9 mouse cellular contexts compared by ENCODE assay signal in genomic region chr6:48178360-48179120, GRCm38 (mm10).
A peak's percentile ranks its signal among the peaks of the same experiment; 100 is the strongest.
DNase-seq lines count a peak whose midpoint lies in the region; ATAC-seq and TF ChIP-seq lines count a peak whose summit lies in the region.
"Had no signal": no experiment of that assay in that cellular context is flagged by ENCODE, and none has a peak within 500 bp of the region (broad histone marks: within the 10 kb centered on the region; RNA-seq: fewer than 3 reads in every experiment).

No protein-coding gene starts in this region.

- H3K9ac ChIP-seq in midbrain, embryonic 15.5 days = no peak overlapping the region; the same call in 1 of the 2 replicates
- no peak overlapping the region for H3K9ac ChIP-seq in heart, adult 2 months (ENCODE audit: low read depth, low read length)

- H3K27ac ChIP-seq in hindbrain, embryonic 10.5 days = peak overlapping the region; percentile 81
- H3K27ac ChIP-seq in midbrain, embryonic 15.5 days = no peak overlapping the region
- no peak overlapping the region for H3K27ac ChIP-seq in heart, adult 2 months
- H3K27ac ChIP-seq: macrophage had no signal

- TF ChIP-seq CTCF in heart, adult 2 months (IDR thresholded peaks at IDR 0.05) = no peak

- no peak overlapping the region for H3K4me2 ChIP-seq in midbrain, embryonic 15.5 days

- H3K9me3 ChIP-seq in hindbrain, embryonic 10.5 days = no peaks in the 10 kb centered on the region
- no peaks in the 10 kb centered on the region for H3K9me3 ChIP-seq in midbrain, embryonic 15.5 days

- no peak for TF ChIP-seq POLR2A in heart, adult 2 months (IDR thresholded peaks at IDR 0.05; ENCODE audit: insufficient read depth, low read depth, low read length)

- H3K36me3 ChIP-seq in hindbrain, embryonic 10.5 days = no peaks in the 10 kb centered on the region
- H3K36me3 ChIP-seq in midbrain, embryonic 15.5 days (replicated peaks) = no peaks in the 10 kb centered on the region
- H3K36me3 ChIP-seq in heart, adult 2 months (ENCODE audit: control insufficient read depth, insufficient read depth, low read length) = no peaks in the 10 kb centered on the region

- H3K27me3 ChIP-seq in hindbrain, embryonic 10.5 days (ENCODE audit: insufficient read depth, poor library complexity, severe bottlenecking) = no peaks in the 10 kb centered on the region
- H3K27me3 ChIP-seq in midbrain, embryonic 15.5 days (replicated peaks) = no peaks in the 10 kb centered on the region
- H3K27me3 ChIP-seq in heart, adult 2 months (ENCODE audit: control insufficient read depth, insufficient read depth, low read length) = no peaks in the 10 kb centered on the region

- H3K4me3 ChIP-seq in hindbrain, embryonic 10.5 days = no peak overlapping the region
- no peak overlapping the region for H3K4me3 ChIP-seq in midbrain, embryonic 15.5 days
- H3K4me3 ChIP-seq in heart, adult 2 months = no peak overlapping the region

- DNase-seq in CD4-positive, CD25-positive, alpha-beta regulatory T cell, adult 2 months (ENCODE audit: low read depth, low spot score) = peak; percentile 6
- DNase-seq in cerebellum, adult 9-11 months = peak; percentile 39
- peak; percentile 8 for DNase-seq in hindbrain, embryonic 10.5 days (ENCODE audit: low spot score)
- no peak for DNase-seq in adrenal gland, postnatal 25 days
- no peak for DNase-seq in heart, adult 2 months

- intact Hi-C loops in heart, adult 2 months (cut with DNase I) = loop anchor here (5.0 to 10.0 kb wide), 5 partner anchors 219 to 594 kb away; partner anchors contain the start of genes Atp6v0e2, Gimap3 and Krba1

- H3K79me2 ChIP-seq in heart, adult 2 months (replicated peaks; ENCODE audit: control insufficient read depth, insufficient read depth, low read length) = no peaks in the 10 kb centered on the region

- WGBS in hindbrain, embryonic 10.5 days = 57% methylated on average over 3 of the region's 3 CpGs
- 58% methylated on average over 3 of the region's 3 CpGs for WGBS in midbrain, embryonic 15.5 days
- 73% methylated on average over 3 of the region's 3 CpGs for WGBS in heart, adult 2 months

- no peak for ATAC-seq in CD4-positive, CD25-positive, alpha-beta regulatory T cell, adult 4 months
- peak; percentile 81 for ATAC-seq in midbrain, embryonic 15.5 days (replicated peaks)
- ATAC-seq in megakaryocyte, adult 5-6 weeks (ENCODE audit: poor library complexity, severe bottlenecking) = no peak

- H3K4me1 ChIP-seq in hindbrain, embryonic 10.5 days (replicated peaks) = peaks cover 7% of the 10 kb centered on the region
- peaks cover 4% of the 10 kb centered on the region for H3K4me1 ChIP-seq in midbrain, embryonic 15.5 days
- H3K4me1 ChIP-seq in heart, adult 2 months (ENCODE audit: control insufficient read depth, insufficient read depth, low read length) = no peaks in the 10 kb centered on the region

- no peak for TF ChIP-seq EP300 in heart, adult 2 months (IDR thresholded peaks at IDR 0.05; ENCODE audit: insufficient read depth, low read depth, low read length)

Comparison
In these comparisons a context has a peak if more than half of its experiments do, and no peak if none do; other contexts are left out.
1. DNase-seq: peak in CD4-positive, CD25-positive, alpha-beta regulatory T cell, adult 2 months (single experiment), cerebellum, adult 9-11 months (single experiment) and hindbrain, embryonic 10.5 days (single experiment); none in adrenal gland, postnatal 25 days (single experiment) and heart, adult 2 months (0 of 2).